Mouse (Mus musculus) G1E (cell line): ENCODE measurements at regions not wholly inside any gene's neighbourhood (a gene's known extent, or its start where the extent isn't known, plus 50 kb on each side); places are given as distances from the start of the nearest gene placed in this dataset.

Experiments
- CTCF ChIP-seq: IDR thresholded peaks from 2 replicates; pipeline ENCODE4 v1.5.1; 2012; ENCODE audit warnings: low read depth, low read length, inconsistent platforms, mixed read lengths
- GATA1 ChIP-seq: IDR thresholded peaks from 2 replicates; pipeline ENCODE4 v1.6.1; 2012; ENCODE audit warnings: borderline replicate concordance, low read length, inconsistent platforms, mixed read lengths
- GATA2 ChIP-seq: IDR thresholded peaks from 2 replicates; pipeline ENCODE4 v1.6.1; 2012; ENCODE audit warnings: low read depth, low read length, inconsistent platforms, borderline replicate concordance
- POLR2AphosphoS5 ChIP-seq: IDR thresholded peaks from 2 replicates; pipeline ENCODE4 v1.6.1; 2012; ENCODE audit warnings: low read depth, low read length, inconsistent platforms; ENCODE audit not compliant: insufficient replicate concordance
- TAL1 ChIP-seq: conservative IDR thresholded peaks from 2 replicates; pipeline ENCODE4 v1.6.1; 2012; ENCODE audit warnings: low read depth, low read length, inconsistent platforms, mixed read lengths

GRCm38 (mm10) chr17:85929699-85930286 lies 215.2 kb downstream of the Srbd1 start:
- no peak for TF ChIP-seq CTCF
- TF ChIP-seq GATA1: no peak
- no peak for TF ChIP-seq TAL1
- no peak for TF ChIP-seq POLR2AphosphoS5
- TF ChIP-seq GATA2: no peak
